Mouse (Mus musculus) stomach, adult 2 months (tissue): Measurements from ENCODE around the gene Lgi2. TPM values are rescaled to one million over a fixed set of nuclear protein-coding genes. Genes with fewer than 3 reads are reported as not detected.

Experiments
- polyA plus RNA-seq: library from polyadenylated mRNA; depleted of rRNA; stranded (reverse); fragments of >200 nt; gene quantifications from 2 replicates; pipeline ENCODE4 v1.2.3, GENCODE M21; 2012; rRNA removed

Lgi2 gene
- 0.53 and 0.82 TPM in 2 replicates for polyA plus RNA-seq

GRCm38 (mm10) chr5:52565813-52566531, at the start of gene Lgi2:
Gene Lgi2 (minus strand): TSS chr5:52566462.

Other genes starting within 250 kb of the Lgi2 start
- gene Sod3, start 202.7 kb downstream of the Lgi2 start, polyA plus RNA-seq: 25.2 and 29.0 TPM in 2 replicates
- 1.2 and 1.3 TPM in 2 replicates for gene Ccdc149, start 94.9 kb downstream of the Lgi2 start, polyA plus RNA-seq
- gene Sepsecs, start 103.2 kb upstream of the Lgi2 start, polyA plus RNA-seq: 0.74 and 1.4 TPM in 2 replicates
- gene Pi4k2b, start 175.1 kb upstream of the Lgi2 start, polyA plus RNA-seq: 14.6 and 31.1 TPM in 2 replicates
- gene Zcchc4, start 208.9 kb upstream of the Lgi2 start, polyA plus RNA-seq: 0.94 and 1.1 TPM in 2 replicates